Mouse (Mus musculus) liver, embryonic 14.5 days (tissue): ENCODE results near the gene Gm10718.
"Not testable (repeated sequence)": the region's sequence is repeated elsewhere in the genome, so short reads cannot be mapped to it uniquely, and the experiment has no call there.

Source experiments
- CTCF ChIP-seq: IDR thresholded peaks from 2 replicates; pipeline ENCODE4 v1.5.1; 2016; ENCODE audit warnings: antibody characterized with exemption, low read depth, control low read depth
- EP300 ChIP-seq: IDR thresholded peaks from 2 replicates; pipeline ENCODE4 v1.6.1; 2016; ENCODE audit warnings: antibody characterized with exemption, low read depth

DNA sequence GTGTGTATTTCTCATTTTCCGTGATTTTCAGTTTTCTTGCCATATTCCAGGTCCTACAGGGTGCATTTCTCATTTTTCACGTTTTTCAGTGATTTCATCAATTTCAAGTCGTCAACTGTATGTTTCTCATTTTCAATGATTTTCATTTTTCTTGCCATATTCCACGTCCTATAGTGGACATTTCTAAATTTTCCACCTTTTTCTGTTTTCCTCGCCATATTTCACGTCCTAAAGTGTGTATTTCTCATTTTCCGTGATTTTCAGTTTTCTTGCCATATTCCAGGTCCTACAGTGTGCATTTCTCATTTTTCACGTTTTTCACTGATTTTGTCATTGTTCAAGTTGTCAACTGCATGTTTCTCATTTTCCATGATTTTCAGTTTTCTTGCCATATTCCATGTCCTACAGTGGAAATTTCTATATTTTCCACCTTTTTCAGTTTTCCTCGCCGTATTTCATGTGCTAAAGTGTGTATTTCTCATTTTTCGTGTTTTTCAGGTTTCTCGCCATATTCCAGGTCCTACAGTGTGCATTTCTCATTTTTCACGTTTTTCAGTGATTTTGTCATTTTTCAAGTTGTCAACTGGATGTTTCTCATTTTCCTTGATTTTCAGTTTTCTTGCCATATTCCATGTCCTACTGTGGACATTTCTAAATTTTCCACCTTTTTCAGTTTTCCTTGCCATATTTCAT lies 885 bp upstream of the Gm10718 start:
- TF ChIP-seq CTCF, EP300: not testable (repeated sequence)
